Mouse (Mus musculus) brain, embryonic 14.5 days (tissue): ENCODE results near the gene Neu1.

Experiments
- CTCF ChIP-seq: fragments of 200-500 bp; IDR thresholded peaks from 2 replicates; pipeline ENCODE4 v1.5.1; 2012; ENCODE audit warnings: inconsistent platforms, mild to moderate bottlenecking, moderate library complexity, borderline replicate concordance; ENCODE audit not compliant: insufficient read depth, insufficient read length; ENCODE audit errors: extremely low read depth
- POLR2A ChIP-seq: fragments of 200-500 bp; IDR thresholded peaks from 2 replicates; pipeline ENCODE4 v1.6.1; 2012; ENCODE audit warnings: mild to moderate bottlenecking, inconsistent platforms, borderline replicate concordance; ENCODE audit not compliant: poor library complexity, insufficient read depth, insufficient read length, severe bottlenecking; ENCODE audit errors: extremely low read depth

GRCm38 (mm10) chr17:34893072-34893824, 37.8 kb upstream of the Neu1 start:
- TF ChIP-seq POLR2A: no peak
- no peak for TF ChIP-seq CTCF
